Mouse (Mus musculus): ENCODE results near the gene Tfec. TPM values are rescaled to one million over a fixed set of nuclear protein-coding genes. Genes with fewer than 3 reads are reported as not detected.

Gene Tfec
- 1 to 10 TPM in 1 of 2 experiments, not detected in 1; 1.3 TPM for polyA plus RNA-seq (2017; shearing (Covaris generic))

GRCm38 (mm10) chr6:16898251-16898862 is at the start of gene Tfec:
Gene Tfec, minus strand, starts transcription at chr6:16898441.

Other genes starting within 250 kb of the Tfec start
- 100 to 1,000 TPM; 206 to 228 TPM for gene Tes, start 166.7 kb upstream of the Tfec start, polyA plus RNA-seq (2017; shearing (Covaris generic))

Data from activated CD4-positive, CD25-positive, alpha-beta regulatory T cell (primary cell).